Mouse (Mus musculus): Measurements from ENCODE around the gene Ppl. TPM values are rescaled to one million over a fixed set of nuclear protein-coding genes. Genes with fewer than 3 reads are reported as not detected.

Ppl gene
- polyA plus RNA-seq, 1 experiment: 0.75 TPM

- H3K36me3 ChIP-seq (ENCODE audit: control insufficient read depth, insufficient read depth, low read length): no peaks in the 10 kb centered on the region
- DNase-seq (ENCODE audit: low read depth in 1 of 2, low spot score in 2 of 2): no peak
- TF ChIP-seq CTCF (IDR thresholded peaks at IDR 0.05; ENCODE audit: extremely low read depth, insufficient read depth, insufficient read length, insufficient replicate concordance) (no peak), POLR2A (IDR thresholded peaks at IDR 0.05; ENCODE audit: low read depth, low read length) (no peak)
- WGBS: 29% methylated on average over 4 of the region's 4 CpGs
- peaks cover 12% of the 10 kb centered on the region for H3K4me1 ChIP-seq (ENCODE audit: control insufficient read depth, insufficient read depth, insufficient read length)
- H3K27me3 ChIP-seq (ENCODE audit: control insufficient read depth, insufficient read depth, low read length): peaks cover 11% of the 10 kb centered on the region
- H3K4me3 ChIP-seq (ENCODE audit: extremely low read depth, insufficient read depth, insufficient read length): no peak overlapping the region
- H3K27ac ChIP-seq (ENCODE audit: insufficient read depth, low read length): no peak overlapping the region
Measured at GRCm38 (mm10) chr16:5130766-5131165, 1.5 kb downstream of the Ppl start.

- Histone ChIP-seq H3K27ac (ENCODE audit: insufficient read depth, low read length) (no peak overlapping the region), H3K4me3 (ENCODE audit: extremely low read depth, insufficient read depth, insufficient read length) (no peak overlapping the region), H3K36me3 (ENCODE audit: control insufficient read depth, insufficient read depth, low read length) (no peaks in the 10 kb centered on the region), H3K27me3 (ENCODE audit: control insufficient read depth, insufficient read depth, low read length) (peaks cover 11% of the 10 kb centered on the region), H3K4me1 (ENCODE audit: control insufficient read depth, insufficient read depth, insufficient read length) (peaks cover 12% of the 10 kb centered on the region)
- TF ChIP-seq CTCF (IDR thresholded peaks at IDR 0.05; ENCODE audit: extremely low read depth, insufficient read depth, insufficient read length, insufficient replicate concordance) (no peak), POLR2A (IDR thresholded peaks at IDR 0.05; ENCODE audit: low read depth, low read length) (no peak)
- WGBS: 38% methylated on average over 2 of the region's 2 CpGs
- DNase-seq (ENCODE audit: low read depth in 1 of 2, low spot score in 2 of 2): no peak
Measured at GRCm38 (mm10) chr16:5130196-5130595, 2.0 kb downstream of the Ppl start.

- no peaks in the 10 kb centered on the region for H3K27me3 ChIP-seq (ENCODE audit: control insufficient read depth, insufficient read depth, low read length)
Measured at GRCm38 (mm10) chr16:5123476-5123875, 8.7 kb downstream of the Ppl start.

GRCm38 (mm10) chr16:5119845-5120244, 12.4 kb downstream of the Ppl start:
- TF ChIP-seq POLR2A (IDR thresholded peaks at IDR 0.05; ENCODE audit: low read depth, low read length) (no peak), CTCF (IDR thresholded peaks at IDR 0.05; ENCODE audit: extremely low read depth, insufficient read depth, insufficient read length, insufficient replicate concordance) (no peak)
- Histone ChIP-seq H3K4me1 (ENCODE audit: control insufficient read depth, insufficient read depth, insufficient read length) (peaks cover 3% of the 10 kb centered on the region; the same call in 1 of the 2 replicates), H3K4me3 (ENCODE audit: extremely low read depth, insufficient read depth, insufficient read length) (no peak overlapping the region), H3K36me3 (ENCODE audit: control insufficient read depth, insufficient read depth, low read length) (no peaks in the 10 kb centered on the region), H3K27me3 (ENCODE audit: control insufficient read depth, insufficient read depth, low read length) (no peaks in the 10 kb centered on the region), H3K27ac (ENCODE audit: insufficient read depth, low read length) (no peak overlapping the region)
- no peak for DNase-seq (ENCODE audit: low read depth in 1 of 2, low spot score in 2 of 2)
- WGBS: 78% methylated on average over 4 of the region's 4 CpGs

More at GRCm38 (mm10) chr16:5123476-5123875, 8.7 kb downstream of the Ppl start:
- Histone ChIP-seq H3K4me3 (ENCODE audit: extremely low read depth, insufficient read depth, insufficient read length) (no peak overlapping the region), H3K27ac (ENCODE audit: insufficient read depth, low read length) (no peak overlapping the region), H3K36me3 (ENCODE audit: control insufficient read depth, insufficient read depth, low read length) (no peaks in the 10 kb centered on the region), H3K4me1 (ENCODE audit: control insufficient read depth, insufficient read depth, insufficient read length) (peaks cover 3% of the 10 kb centered on the region; the same call in 1 of the 2 replicates)
- WGBS: 52% methylated on average over 6 of the region's 6 CpGs
- TF ChIP-seq CTCF (IDR thresholded peaks at IDR 0.05; ENCODE audit: extremely low read depth, insufficient read depth, insufficient read length, insufficient replicate concordance) (no peak), POLR2A (IDR thresholded peaks at IDR 0.05; ENCODE audit: low read depth, low read length) (no peak)
- DNase-seq (ENCODE audit: low read depth in 1 of 2, low spot score in 2 of 2): no peak

- no peak overlapping the region for H3K4me3 ChIP-seq (ENCODE audit: extremely low read depth, insufficient read depth, insufficient read length)
- H3K36me3 ChIP-seq (ENCODE audit: control insufficient read depth, insufficient read depth, low read length): no peaks in the 10 kb centered on the region
- DNase-seq (ENCODE audit: low read depth in 1 of 2, low spot score in 2 of 2): no peak
- H3K4me1 ChIP-seq (ENCODE audit: control insufficient read depth, insufficient read depth, insufficient read length): peaks cover under 1% of the 10 kb centered on the region; the same call in 1 of the 2 replicates
- WGBS: 78% methylated on average over 4 of the region's 4 CpGs
- H3K27ac ChIP-seq (ENCODE audit: insufficient read depth, low read length): no peak overlapping the region
- H3K27me3 ChIP-seq (ENCODE audit: control insufficient read depth, insufficient read depth, low read length): no peaks in the 10 kb centered on the region
- no peak for TF ChIP-seq CTCF (IDR thresholded peaks at IDR 0.05; ENCODE audit: extremely low read depth, insufficient read depth, insufficient read length, insufficient replicate concordance)
- no peak for TF ChIP-seq POLR2A (IDR thresholded peaks at IDR 0.05; ENCODE audit: low read depth, low read length)
Measured at GRCm38 (mm10) chr16:5119385-5119784, 12.8 kb downstream of the Ppl start.

- 81% methylated on average over 2 of the region's 2 CpGs for WGBS
- no peaks in the 10 kb centered on the region for H3K36me3 ChIP-seq (ENCODE audit: control insufficient read depth, insufficient read depth, low read length)
- DNase-seq (ENCODE audit: low read depth in 1 of 2, low spot score in 2 of 2): no peak
- H3K27me3 ChIP-seq (ENCODE audit: control insufficient read depth, insufficient read depth, low read length): no peaks in the 10 kb centered on the region
- H3K4me1 ChIP-seq (ENCODE audit: control insufficient read depth, insufficient read depth, insufficient read length): no peaks in the 10 kb centered on the region
- TF ChIP-seq POLR2A (IDR thresholded peaks at IDR 0.05; ENCODE audit: low read depth, low read length): no peak
- no peak for TF ChIP-seq CTCF (IDR thresholded peaks at IDR 0.05; ENCODE audit: extremely low read depth, insufficient read depth, insufficient read length, insufficient replicate concordance)
- H3K4me3 ChIP-seq (ENCODE audit: extremely low read depth, insufficient read depth, insufficient read length): no peak overlapping the region
- no peak overlapping the region for H3K27ac ChIP-seq (ENCODE audit: insufficient read depth, low read length)
Measured at GRCm38 (mm10) chr16:5113582-5113981, 18.6 kb downstream of the Ppl start.

- Histone ChIP-seq H3K27ac (ENCODE audit: insufficient read depth, low read length) (no peak overlapping the region), H3K4me3 (ENCODE audit: extremely low read depth, insufficient read depth, insufficient read length) (no peak overlapping the region), H3K4me1 (ENCODE audit: control insufficient read depth, insufficient read depth, insufficient read length) (no peaks in the 10 kb centered on the region), H3K36me3 (ENCODE audit: control insufficient read depth, insufficient read depth, low read length) (no peaks in the 10 kb centered on the region), H3K27me3 (ENCODE audit: control insufficient read depth, insufficient read depth, low read length) (no peaks in the 10 kb centered on the region)
- TF ChIP-seq CTCF (IDR thresholded peaks at IDR 0.05; ENCODE audit: extremely low read depth, insufficient read depth, insufficient read length, insufficient replicate concordance) (no peak), POLR2A (IDR thresholded peaks at IDR 0.05; ENCODE audit: low read depth, low read length) (no peak)
- WGBS: 71% methylated on average over 4 of the region's 4 CpGs
- DNase-seq (ENCODE audit: low read depth in 1 of 2, low spot score in 2 of 2): no peak
Measured at GRCm38 (mm10) chr16:5113002-5113550, 19.1 kb downstream of the Ppl start.

All from spleen, adult 2 months (tissue).